Mouse (Mus musculus) midbrain, postnatal 0 days (tissue): ENCODE data around the gene Med9. TPM values are rescaled to one million over a fixed set of nuclear protein-coding genes. Genes with fewer than 3 reads are reported as not detected.

Experiments used
- ATAC-seq: fragments of 200-750 bp; cut with Nextera tagmentation; 2 replicates; pipeline ENCODE4 v1.8.0; 2017; ENCODE audit warnings: moderate number of reproducible peaks, mild to moderate bottlenecking, moderate TSS enrichment, moderate library complexity; ENCODE audit not compliant: low FRiP score
- DNase-seq: peaks from one replicate; pipeline ENCODE4 v3.0.0-alpha.2; 2015; ENCODE audit warnings: low spot score
- H3K27ac ChIP-seq: fragments of 300-500 bp; sonication (generic); 2 replicates; pipeline ENCODE4 v1.5.1; 2014; ENCODE audit warnings: low read depth, mild to moderate bottlenecking, low read length, mixed read lengths
- H3K27me3 ChIP-seq: fragments of 300-500 bp; sonication (generic); 2 replicates; pipeline ENCODE4 v1.6.1; 2014; ENCODE audit warnings: low read length, control low read depth, mixed read lengths; ENCODE audit not compliant: insufficient read depth
- H3K36me3 ChIP-seq: fragments of 300-500 bp; sonication (generic); 2 replicates; pipeline ENCODE4 v1.6.1; 2014; ENCODE audit warnings: low read length, control low read depth, mixed read lengths; ENCODE audit not compliant: insufficient read depth
- H3K4me1 ChIP-seq: fragments of 300-500 bp; sonication (generic); 2 replicates; pipeline ENCODE4 v1.6.1; 2014; ENCODE audit warnings: mild to moderate bottlenecking, control low read depth, antibody characterized with exemption, low read length, mixed read lengths; ENCODE audit not compliant: insufficient read depth
- H3K4me2 ChIP-seq: fragments of 300-500 bp; sonication (generic); 2 replicates; pipeline ENCODE4 v1.6.1; 2014; ENCODE audit warnings: low read depth, mild to moderate bottlenecking, low read length, mixed read lengths; ENCODE audit not compliant: poor library complexity, severe bottlenecking
- H3K4me3 ChIP-seq: fragments of 300-500 bp; sonication (generic); 2 replicates; pipeline ENCODE4 v1.5.1; 2014; ENCODE audit warnings: low read depth, mild to moderate bottlenecking, low read length, moderate library complexity
- H3K9ac ChIP-seq: fragments of 300-500 bp; sonication (generic); replicated peaks from 2 replicates; pipeline ENCODE4 v1.6.1; 2014; ENCODE audit warnings: mild to moderate bottlenecking, low read length, moderate library complexity, mixed read lengths; ENCODE audit not compliant: poor library complexity, severe bottlenecking
- H3K9me3 ChIP-seq: fragments of 300-500 bp; sonication (generic); 2 replicates; pipeline ENCODE4 v1.6.1; 2016; ENCODE audit warnings: low read length, control low read depth
- CTCF ChIP-seq: IDR thresholded peaks from 2 replicates; pipeline ENCODE4 v1.5.1; 2016; ENCODE audit warnings: antibody characterized with exemption, mild to moderate bottlenecking
- WGBS: fragments of 180-500 bp; shearing (Covaris S2); extraction: QIAGEN DNeasy Blood & Tissue Kit; methylation state at CpG from one replicate; pipeline ENCODE4 v1.1.7; 2014; 5-methylcytosine and 5-hydroxymethylcytosine counted together
- polyA plus RNA-seq: library from polyadenylated mRNA; unstranded; fragments of >200 nt; fragmentation: Nextera tagmentation; extraction: Ambion mirVana; gene quantifications from 2 replicates; pipeline ENCODE4 v1.2.1, GENCODE M21; 2015
- total RNA-seq: library from RNA; depleted of rRNA; stranded (reverse); fragments of >200 nt; gene quantifications from 2 replicates; pipeline ENCODE4 v1.2.3, GENCODE M21; 2014

The Med9 gene
- total and polyA plus RNA-seq, 2 experiments from 2014 or later: 28.7 to 32.0 TPM

DNA sequence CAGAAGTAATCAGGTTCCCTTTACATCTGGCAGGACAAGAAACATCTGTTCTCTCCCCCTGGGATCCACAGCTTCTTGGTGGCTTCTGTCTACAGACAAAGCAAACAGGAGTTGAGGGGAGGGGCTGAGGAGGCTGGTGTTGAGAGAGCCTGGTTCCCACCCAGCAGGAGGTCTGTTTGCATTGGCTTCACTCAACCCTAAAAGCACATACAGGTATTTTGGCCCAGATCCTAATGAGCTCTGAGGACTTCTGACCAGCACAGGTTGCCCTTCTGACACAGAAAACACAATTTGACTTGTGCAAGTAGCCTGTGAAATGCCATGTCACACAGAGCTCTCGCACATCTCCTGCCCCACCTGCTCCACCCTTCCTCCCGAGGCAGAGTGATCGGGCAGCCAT lies 39.6 kb upstream of the Med9 start:
- no peak for ATAC-seq
- Histone ChIP-seq H3K4me3 (no peak overlapping the region), H3K36me3 (no peaks in the 10 kb centered on the region), H3K4me2 (no peak overlapping the region), H3K27ac (no peak overlapping the region), H3K9me3 (no peaks in the 10 kb centered on the region), H3K27me3 (no peaks in the 10 kb centered on the region), H3K4me1 (no peaks in the 10 kb centered on the region), H3K9ac (no peak overlapping the region)
- TF ChIP-seq CTCF: no peak
- WGBS: 66% methylated on average over 3 of the region's 3 CpGs
- no peak for DNase-seq

GRCm38 (mm10) chr11:59910586-59910985 lies 37.4 kb upstream of the Med9 start:
- no peak overlapping the region for H3K4me2 ChIP-seq
- TF ChIP-seq CTCF: no peak
- H3K9ac ChIP-seq: no peak overlapping the region
- no peak overlapping the region for H3K27ac ChIP-seq
- H3K4me3 ChIP-seq: no peak overlapping the region
- H3K4me1 ChIP-seq: no peaks in the 10 kb centered on the region
- no peak for ATAC-seq
- H3K36me3 ChIP-seq: no peaks in the 10 kb centered on the region
- no peak for DNase-seq
- H3K9me3 ChIP-seq: no peaks in the 10 kb centered on the region
- H3K27me3 ChIP-seq: no peaks in the 10 kb centered on the region

GRCm38 (mm10) chr11:59911523-59911922 lies 36.5 kb upstream of the Med9 start:
- Histone ChIP-seq H3K36me3 (no peaks in the 10 kb centered on the region), H3K9ac (no peak overlapping the region), H3K4me1 (no peaks in the 10 kb centered on the region), H3K9me3 (no peaks in the 10 kb centered on the region), H3K27me3 (no peaks in the 10 kb centered on the region), H3K4me2 (no peak overlapping the region), H3K4me3 (no peak overlapping the region), H3K27ac (no peak overlapping the region)
- TF ChIP-seq CTCF: no peak
- ATAC-seq (no peak), DNase-seq (no peak)
- 65% methylated on average over 1 of the region's 1 CpGs for WGBS

- 89% methylated on average over 4 of the region's 4 CpGs for WGBS
- TF ChIP-seq CTCF: no peak
- H3K4me1 ChIP-seq: no peaks in the 10 kb centered on the region
- no peaks in the 10 kb centered on the region for H3K9me3 ChIP-seq
- no peak overlapping the region for H3K9ac ChIP-seq
- no peak for DNase-seq
- H3K27ac ChIP-seq: no peak overlapping the region
- no peak overlapping the region for H3K4me3 ChIP-seq
- no peaks in the 10 kb centered on the region for H3K36me3 ChIP-seq
- ATAC-seq: no peak
- H3K27me3 ChIP-seq: no peaks in the 10 kb centered on the region
- no peak overlapping the region for H3K4me2 ChIP-seq
These were observed 34.3 kb upstream of the Med9 start for GRCm38 (mm10) chr11:59913702-59914101.

- Histone ChIP-seq H3K4me1 (no peaks in the 10 kb centered on the region), H3K27me3 (no peaks in the 10 kb centered on the region), H3K4me2 (no peak overlapping the region), H3K27ac (no peak overlapping the region), H3K9me3 (no peaks in the 10 kb centered on the region), H3K9ac (no peak overlapping the region), H3K4me3 (no peak overlapping the region), H3K36me3 (no peaks in the 10 kb centered on the region)
- TF ChIP-seq CTCF: no peak
- no peak for DNase-seq
- WGBS: 43% methylated on average over 4 of the region's 4 CpGs
- ATAC-seq: no peak
These were observed 30.0 kb upstream of the Med9 start for GRCm38 (mm10) chr11:59918014-59918413.

GRCm38 (mm10) chr11:59919401-59919800 lies 28.6 kb upstream of the Med9 start:
- ATAC-seq (no peak), DNase-seq (no peak)
- Histone ChIP-seq H3K27ac (no peak overlapping the region), H3K4me3 (no peak overlapping the region), H3K9ac (no peak overlapping the region), H3K36me3 (no peaks in the 10 kb centered on the region), H3K27me3 (no peaks in the 10 kb centered on the region), H3K4me2 (no peak overlapping the region), H3K9me3 (no peaks in the 10 kb centered on the region), H3K4me1 (no peaks in the 10 kb centered on the region)
- WGBS: 56% methylated on average over 3 of the region's 3 CpGs
- TF ChIP-seq CTCF: no peak
